Mouse (Mus musculus) ES-E14 (cell line): ENCODE results near the gene Aqp11.

ENCODE experiments used
- HCFC1 ChIP-seq: IDR thresholded peaks from 2 replicates; pipeline ENCODE4 v1.6.1; 2012; ENCODE audit warnings: low read length, inconsistent platforms, borderline replicate concordance; ENCODE audit not compliant: insufficient read depth
- MAFK ChIP-seq: IDR thresholded peaks from 2 replicates; pipeline ENCODE4 v1.6.1; 2014; ENCODE audit warnings: mild to moderate bottlenecking, low read depth, low read length, inconsistent platforms; ENCODE audit not compliant: insufficient read depth
- ZNF384 ChIP-seq: IDR thresholded peaks from 2 replicates; pipeline ENCODE4 v1.6.1; 2012; ENCODE audit warnings: low read depth, low read length, inconsistent platforms

DNA sequence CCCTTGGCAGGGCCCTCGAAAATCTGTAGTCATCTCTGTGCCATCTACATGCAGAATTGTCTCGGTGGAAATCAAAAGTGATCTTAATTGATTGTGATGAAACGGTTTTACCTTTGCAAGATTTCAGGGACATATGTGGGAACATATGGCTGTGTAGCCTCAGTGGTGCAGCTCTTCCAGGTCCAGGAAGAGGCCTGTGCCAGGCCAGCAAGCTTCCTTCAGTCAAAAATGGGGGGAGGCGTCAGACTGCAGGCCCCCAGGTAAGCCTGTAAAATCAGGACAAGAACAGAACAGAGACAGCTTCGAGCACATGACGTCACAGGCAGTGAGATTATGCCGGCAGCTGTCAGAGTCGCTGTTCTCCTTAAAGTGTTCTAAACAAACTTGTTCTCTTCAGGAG is 29.8 kb upstream of the Aqp11 start:
- no peak for TF ChIP-seq HCFC1
- no peak for TF ChIP-seq MAFK
- no peak for TF ChIP-seq ZNF384
